25 mouse cellular contexts compared by ENCODE assay signal in the genomic region with DNA sequence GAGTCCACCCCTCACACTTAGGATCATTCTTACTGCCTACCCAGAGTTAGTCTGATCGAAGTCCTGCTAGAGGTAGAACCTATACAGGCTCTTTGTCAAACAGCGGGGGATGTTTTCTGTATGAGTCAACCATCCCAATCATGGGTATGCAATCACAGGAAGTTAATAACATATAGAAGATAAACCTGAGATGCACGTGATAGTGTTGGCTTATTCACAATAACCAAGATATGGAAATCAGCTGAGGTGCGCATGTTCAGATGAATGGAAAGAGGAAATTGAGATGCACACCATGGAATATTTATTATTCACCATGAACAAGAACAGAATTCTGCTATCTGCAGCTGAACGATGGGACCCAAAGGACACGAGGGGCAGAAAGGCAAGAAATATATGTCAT.
A peak's percentile ranks its signal among the peaks of the same experiment; 100 is the strongest.
DNase-seq lines count a peak whose midpoint lies in the region; ATAC-seq and TF ChIP-seq lines count a peak whose summit lies in the region.
"Had no signal": no experiment of that assay in that cellular context is flagged by ENCODE, and none has a peak within 500 bp of the region (broad histone marks: within the 10 kb centered on the region; RNA-seq: fewer than 3 reads in every experiment).

No protein-coding gene starts in this region.

- 77% methylated on average over 6 of the region's 6 CpGs for WGBS in heart, adult 2 months
- 85% methylated on average over 6 of the region's 6 CpGs for WGBS in heart, embryonic 12.5 days

- no peak for TF ChIP-seq POLR2A in heart, adult 2 months (IDR thresholded peaks at IDR 0.05; ENCODE audit: insufficient read depth, low read depth, low read length)

- TF ChIP-seq EP300 in heart, adult 2 months (IDR thresholded peaks at IDR 0.05; ENCODE audit: insufficient read depth, low read depth, low read length) = no peak

- ATAC-seq in heart, embryonic 12.5 days (ENCODE audit: insufficient number of reproducible peaks, low FRiP score) = no peak
- peak; percentile 48 for ATAC-seq in CD4-positive, CD25-positive, alpha-beta regulatory T cell, adult 4 months
- no peak for ATAC-seq in monocyte, adult 5-6 weeks (replicated peaks; ENCODE audit: insufficient number of reproducible peaks, low FRiP score, low TSS enrichment, poor library complexity, severe bottlenecking)
- ATAC-seq: forebrain, embryonic 15.5 days; hindbrain, postnatal 0 days; intestine, embryonic 15.5 days had no signal

- no peaks in the 10 kb centered on the region for H3K79me2 ChIP-seq in heart, adult 2 months (replicated peaks; ENCODE audit: control insufficient read depth, insufficient read depth, low read length)

- H3K27me3 ChIP-seq in heart, adult 2 months (ENCODE audit: control insufficient read depth, insufficient read depth, low read length) = no peaks in the 10 kb centered on the region
- no peaks in the 10 kb centered on the region for H3K27me3 ChIP-seq in heart, embryonic 12.5 days (replicated peaks)
- H3K27me3 ChIP-seq: embryonic facial prominence, embryonic 13.5 days; forebrain, embryonic 12.5 days; forebrain, embryonic 15.5 days; heart, embryonic 13.5 days; intestine, embryonic 15.5 days had no signal

- H3K4me1 ChIP-seq in heart, adult 2 months (ENCODE audit: control insufficient read depth, insufficient read depth, low read length) = peaks cover 14% of the 10 kb centered on the region
- peaks cover 11% of the 10 kb centered on the region for H3K4me1 ChIP-seq in heart, embryonic 12.5 days (replicated peaks)
- peaks cover 28% of the 10 kb centered on the region for H3K4me1 ChIP-seq in brown adipose tissue, adult 24 weeks (ENCODE audit: control insufficient read depth, insufficient read depth, insufficient read length, low read length)
- H3K4me1 ChIP-seq: embryonic facial prominence, embryonic 13.5 days; forebrain, embryonic 12.5 days; forebrain, embryonic 15.5 days; intestine, embryonic 15.5 days had no signal

- H3K9me3 ChIP-seq in heart, embryonic 12.5 days (replicated peaks) = no peaks in the 10 kb centered on the region
- H3K9me3 ChIP-seq: embryonic facial prominence, embryonic 10.5 days; embryonic facial prominence, embryonic 13.5 days; forebrain, embryonic 12.5 days; forebrain, embryonic 15.5 days; heart, embryonic 13.5 days; intestine, embryonic 15.5 days had no signal

- TF ChIP-seq CTCF in heart, adult 2 months (IDR thresholded peaks at IDR 0.05) = no peak

- no peak for DNase-seq in heart, adult 2 months
- DNase-seq in CD4-positive helper T cell, adult 2 months (ENCODE audit: low read depth, low spot score) = peak; percentile 60
- no peak for DNase-seq in right cerebral cortex, postnatal 36 days (ENCODE audit: low spot score in 2 of 2)
- DNase-seq in spleen, postnatal 4 days (ENCODE audit: low spot score in 2 of 2) = no peak
- DNase-seq: B cell, adult 2 months; cerebellum, adult 18-20 months; cerebellum, adult 9-10 months; cerebellum, postnatal 14 days; gastrocnemius, postnatal 10 days; heart, postnatal 14 days; heart, postnatal 4 days; kidney, adult 2 months had no signal

- H3K4me2 ChIP-seq in heart, embryonic 12.5 days = no peak overlapping the region
- H3K4me2 ChIP-seq: embryonic facial prominence, embryonic 13.5 days; forebrain, embryonic 12.5 days; forebrain, embryonic 15.5 days; heart, embryonic 13.5 days; hindbrain, embryonic 14.5 days; intestine, embryonic 15.5 days had no signal

- H3K4me3 ChIP-seq in heart, adult 2 months = no peak overlapping the region
- no peak overlapping the region for H3K4me3 ChIP-seq in heart, embryonic 12.5 days
- H3K4me3 ChIP-seq in brown adipose tissue, adult 24 weeks (ENCODE audit: insufficient read depth, low read depth, low read length) = no peak overlapping the region
- H3K4me3 ChIP-seq: embryonic facial prominence, embryonic 10.5 days; embryonic facial prominence, embryonic 13.5 days; erythroblast, embryonic 14.5 days; forebrain, embryonic 12.5 days; forebrain, embryonic 15.5 days; heart, embryonic 13.5 days; intestine, embryonic 15.5 days had no signal

- no peaks in the 10 kb centered on the region; the same call in 1 of the 2 replicates for H3K36me3 ChIP-seq in heart, adult 2 months (ENCODE audit: control insufficient read depth, insufficient read depth, low read length)
- no peaks in the 10 kb centered on the region for H3K36me3 ChIP-seq in heart, embryonic 12.5 days
- H3K36me3 ChIP-seq: embryonic facial prominence, embryonic 10.5 days; embryonic facial prominence, embryonic 13.5 days; forebrain, embryonic 12.5 days; forebrain, embryonic 15.5 days; heart, embryonic 13.5 days; intestine, embryonic 15.5 days had no signal

- H3K9ac ChIP-seq in heart, adult 2 months (ENCODE audit: low read depth, low read length) = no peak overlapping the region
- no peak overlapping the region for H3K9ac ChIP-seq in heart, embryonic 12.5 days
- H3K9ac ChIP-seq: embryonic facial prominence, embryonic 13.5 days; forebrain, embryonic 12.5 days; forebrain, embryonic 15.5 days; heart, embryonic 13.5 days; hindbrain, embryonic 14.5 days; intestine, embryonic 15.5 days had no signal

- intact Hi-C loops in heart, adult 2 months (cut with DNase I) = loop anchor here (5.0 kb wide), 2 partner anchors 40 to 235 kb away; no protein-coding TSS in a partner anchor

- H3K27ac ChIP-seq in heart, adult 2 months = peak overlapping the region; percentile 30
- H3K27ac ChIP-seq in heart, embryonic 12.5 days (ENCODE audit: poor library complexity, severe bottlenecking) = no peak overlapping the region
- peak overlapping the region; percentile 68 for H3K27ac ChIP-seq in brown adipose tissue, adult 24 weeks (replicated peaks; ENCODE audit: low read depth, low read length)
- H3K27ac ChIP-seq: embryonic facial prominence, embryonic 10.5 days; embryonic facial prominence, embryonic 13.5 days; forebrain, embryonic 12.5 days; forebrain, embryonic 15.5 days; heart, embryonic 13.5 days; hindbrain, embryonic 14.5 days; hindbrain, postnatal 0 days; intestine, embryonic 15.5 days had no signal
